Mouse (Mus musculus) embryonic facial prominence, embryonic 15.5 days (tissue): Measurements from ENCODE around the gene Xrn1. TPM values are rescaled to one million over a fixed set of nuclear protein-coding genes. Genes with fewer than 3 reads are reported as not detected.
"Not testable (repeated sequence)": the region's sequence is repeated elsewhere in the genome, so short reads cannot be mapped to it uniquely, and the experiment has no call there.

ENCODE experiments used
- ATAC-seq: fragments of 200-750 bp; cut with Nextera tagmentation; 2 replicates; pipeline ENCODE4 v1.8.0; 2017; ENCODE audit warnings: low read depth, moderate TSS enrichment; ENCODE audit not compliant: insufficient number of reproducible peaks, low FRiP score, low TSS enrichment
- H3K27ac ChIP-seq: fragments of 300-500 bp; sonication (generic); replicated peaks from 2 replicates; pipeline ENCODE4 v1.5.1; 2015; ENCODE audit warnings: mild to moderate bottlenecking, inconsistent platforms
- H3K27me3 ChIP-seq: fragments of 300-500 bp; sonication (generic); 2 replicates; pipeline ENCODE4 v1.6.1; 2015; ENCODE audit warnings: inconsistent platforms
- H3K36me3 ChIP-seq: fragments of 300-500 bp; sonication (generic); 2 replicates; pipeline ENCODE4 v1.6.1; 2015; ENCODE audit warnings: mild to moderate bottlenecking, inconsistent platforms
- H3K4me1 ChIP-seq: fragments of 300-500 bp; sonication (generic); 2 replicates; pipeline ENCODE4 v1.6.1; 2015; ENCODE audit warnings: inconsistent platforms
- H3K4me2 ChIP-seq: fragments of 300-500 bp; sonication (generic); replicated peaks from 2 replicates; pipeline ENCODE4 v1.6.1; 2015; ENCODE audit warnings: mild to moderate bottlenecking, inconsistent platforms
- H3K4me3 ChIP-seq: fragments of 300-500 bp; sonication (generic); replicated peaks from 2 replicates; pipeline ENCODE4 v1.5.1; 2015; ENCODE audit warnings: mild to moderate bottlenecking, inconsistent platforms
- H3K9ac ChIP-seq: fragments of 300-500 bp; sonication (generic); 2 replicates; pipeline ENCODE4 v1.6.1; 2015; ENCODE audit warnings: inconsistent platforms
- H3K9me3 ChIP-seq: fragments of 300-500 bp; sonication (generic); replicated peaks from 2 replicates; pipeline ENCODE4 v1.6.1; 2016; ENCODE audit warnings: inconsistent platforms
- WGBS: fragments of 180-500 bp; shearing (Covaris S2); methylation state at CpG from one replicate; pipeline ENCODE4 v1.1.7; 2015; 5-methylcytosine and 5-hydroxymethylcytosine counted together
- polyA plus RNA-seq: library from polyadenylated mRNA; unstranded; fragments of >200 nt; fragmentation: Nextera tagmentation; extraction: Ambion mirVana; gene quantifications from 2 replicates; pipeline ENCODE4 v1.2.1, GENCODE M21; 2015

Gene Xrn1
- polyA plus RNA-seq, result 15.7 and 16.1 TPM in 2 replicates

GRCm38 (mm10) chr9:95954585-95955461, at the start of gene Xrn1:
Gene Xrn1, plus strand, starts transcription at chr9:95954760.
- Histone ChIP-seq H3K9ac (peak within 1 kb of the TSS; percentile 99), H3K4me3 (peak within 1 kb of the TSS; percentile 100), H3K27me3 (no peaks in the 10 kb centered on the region), H3K36me3 (0 out of 2 replicates have a peak, but pooled peaks cover 4% of the 10 kb centered on the region), H3K27ac (peak within 1 kb of the TSS; percentile 95), H3K4me1 (peaks cover 3% of the 10 kb centered on the region; the same call in 1 of the 2 replicates), H3K4me2 (peak within 1 kb of the TSS; percentile 58), H3K9me3 (no peaks in the 10 kb centered on the region)
- WGBS, result under 1% methylated on average over 57 of the region's 57 CpGs
- peak; percentile 97 for ATAC-seq

GRCm38 (mm10) chr9:95932855-95933254, 21.7 kb upstream of the Xrn1 start:
- Histone ChIP-seq H3K9ac (no peak overlapping the region), H3K36me3 (peaks cover 10% of the 10 kb centered on the region), H3K9me3 (no peaks in the 10 kb centered on the region), H3K4me2 (no peak overlapping the region), H3K4me3 (no peak overlapping the region), H3K27me3 (no peaks in the 10 kb centered on the region), H3K4me1 (no peaks in the 10 kb centered on the region), H3K27ac (no peak overlapping the region)
- ATAC-seq, result no peak

- Histone ChIP-seq H3K27me3 (no peaks in the 10 kb centered on the region), H3K36me3 (0 out of 2 replicates have a peak, but pooled peaks cover 1% of the 10 kb centered on the region), H3K4me3 (peak overlapping the region; percentile 100), H3K4me1 (peaks cover 3% of the 10 kb centered on the region; the same call in 1 of the 2 replicates), H3K9ac (no peak overlapping the region), H3K27ac (no peak overlapping the region), H3K4me2 (peak overlapping the region; percentile 58; the same call in 1 of the 2 replicates), H3K9me3 (no peaks in the 10 kb centered on the region)
- ATAC-seq, result no peak
- 78% methylated on average over 4 of the region's 4 CpGs for WGBS
These were observed 902 bp upstream of the Xrn1 start for GRCm38 (mm10) chr9:95953658-95954057.

- H3K4me2 ChIP-seq, result peak overlapping the region; percentile 58
- peak overlapping the region; percentile 100 for H3K4me3 ChIP-seq
- no peaks in the 10 kb centered on the region for H3K9me3 ChIP-seq
- H3K4me1 ChIP-seq, result peaks cover 3% of the 10 kb centered on the region; the same call in 1 of the 2 replicates
- 0 out of 2 replicates have a peak, but pooled peaks have one; percentile 50 for ATAC-seq
- 0 out of 2 replicates have a peak, but pooled peaks cover 4% of the 10 kb centered on the region for H3K36me3 ChIP-seq
- under 1% methylated on average over 7 of the region's 7 CpGs for WGBS
- H3K9ac ChIP-seq, result peak overlapping the region; percentile 99
- H3K27ac ChIP-seq, result peak overlapping the region; percentile 95; the same call in 1 of the 2 replicates
- H3K27me3 ChIP-seq, result no peaks in the 10 kb centered on the region
These were observed 355 bp upstream of the Xrn1 start for GRCm38 (mm10) chr9:95954226-95954584.

GRCm38 (mm10) chr9:95957611-95958010, 3.1 kb downstream of the Xrn1 start:
- H3K9ac ChIP-seq, result no peak overlapping the region
- no peaks in the 10 kb centered on the region for H3K27me3 ChIP-seq
- H3K4me3 ChIP-seq, result no peak overlapping the region
- H3K4me1 ChIP-seq, result peaks cover 3% of the 10 kb centered on the region; the same call in 1 of the 2 replicates
- no peak overlapping the region for H3K4me2 ChIP-seq
- no peak overlapping the region for H3K27ac ChIP-seq
- 0 out of 2 replicates have a peak, but pooled peaks cover 4% of the 10 kb centered on the region for H3K36me3 ChIP-seq
- no peaks in the 10 kb centered on the region for H3K9me3 ChIP-seq
- no peak for ATAC-seq
- WGBS, result 90% methylated on average over 2 of the region's 2 CpGs

GRCm38 (mm10) chr9:95958041-95958730, 3.6 kb downstream of the Xrn1 start:
- Histone ChIP-seq H3K4me1 (peaks cover 3% of the 10 kb centered on the region; the same call in 1 of the 2 replicates), H3K4me2 (no peak overlapping the region), H3K9ac (no peak overlapping the region), H3K27ac (no peak overlapping the region), H3K36me3 (0 out of 2 replicates have a peak, but pooled peaks cover 4% of the 10 kb centered on the region), H3K4me3 (no peak overlapping the region), H3K9me3 (no peaks in the 10 kb centered on the region), H3K27me3 (no peaks in the 10 kb centered on the region)
- WGBS, result 94% methylated on average over 7 of the region's 7 CpGs
- no peak for ATAC-seq

- not testable (repeated sequence) for ATAC-seq, H3K27me3 ChIP-seq
- 83% methylated on average over 2 of the region's 2 CpGs for WGBS
These were observed 4.2 kb downstream of the Xrn1 start for GRCm38 (mm10) chr9:95958731-95959105.

GRCm38 (mm10) chr9:95959246-95959645, 4.7 kb downstream of the Xrn1 start:
- Histone ChIP-seq H3K9me3 (no peaks in the 10 kb centered on the region), H3K36me3 (peaks cover 4% of the 10 kb centered on the region; the same call in 1 of the 2 replicates), H3K27me3 (no peaks in the 10 kb centered on the region), H3K4me3 (no peak overlapping the region), H3K9ac (no peak overlapping the region), H3K4me1 (peaks cover 3% of the 10 kb centered on the region; the same call in 1 of the 2 replicates), H3K4me2 (no peak overlapping the region), H3K27ac (no peak overlapping the region)
- WGBS, result 90% methylated on average over 6 of the region's 6 CpGs
- ATAC-seq, result no peak

More at GRCm38 (mm10) chr9:95958731-95959105, 4.2 kb downstream of the Xrn1 start:
- H3K9me3 ChIP-seq, H3K4me2 ChIP-seq, H3K4me3 ChIP-seq, H3K36me3 ChIP-seq, H3K4me1 ChIP-seq, H3K27ac ChIP-seq, H3K9ac ChIP-seq: not testable (repeated sequence)

- Histone ChIP-seq H3K4me2 (no peak overlapping the region), H3K9me3 (no peaks in the 10 kb centered on the region), H3K4me3 (no peak overlapping the region), H3K27me3 (no peaks in the 10 kb centered on the region), H3K27ac (no peak overlapping the region), H3K4me1 (peaks cover 3% of the 10 kb centered on the region; the same call in 1 of the 2 replicates), H3K9ac (no peak overlapping the region), H3K36me3 (peaks cover 8% of the 10 kb centered on the region; the same call in 1 of the 2 replicates)
- no peak for ATAC-seq
- WGBS, result 89% methylated on average over 3 of the region's 3 CpGs
These were observed 5.3 kb downstream of the Xrn1 start for GRCm38 (mm10) chr9:95959732-95960428.

GRCm38 (mm10) chr9:95961058-95961457, 6.5 kb downstream of the Xrn1 start:
- Histone ChIP-seq H3K4me3 (no peak overlapping the region), H3K27ac (no peak overlapping the region), H3K9me3 (no peaks in the 10 kb centered on the region), H3K4me2 (no peak overlapping the region), H3K27me3 (no peaks in the 10 kb centered on the region), H3K9ac (no peak overlapping the region), H3K4me1 (peaks cover 3% of the 10 kb centered on the region; the same call in 1 of the 2 replicates), H3K36me3 (peaks cover 10% of the 10 kb centered on the region; the same call in 1 of the 2 replicates)
- ATAC-seq, result no peak
